Mouse (Mus musculus) WW6 (cell line): ENCODE data around the gene Dnah5.
"Not testable (repeated sequence)": the region's sequence is repeated elsewhere in the genome, so short reads cannot be mapped to it uniquely, and the experiment has no call there.

Experiments used
- DNase-seq: peaks from one replicate; pipeline ENCODE4 v3.0.0-alpha.2; 2013; ENCODE audit warnings: low read depth, low spot score

The Dnah5 gene

DNA sequence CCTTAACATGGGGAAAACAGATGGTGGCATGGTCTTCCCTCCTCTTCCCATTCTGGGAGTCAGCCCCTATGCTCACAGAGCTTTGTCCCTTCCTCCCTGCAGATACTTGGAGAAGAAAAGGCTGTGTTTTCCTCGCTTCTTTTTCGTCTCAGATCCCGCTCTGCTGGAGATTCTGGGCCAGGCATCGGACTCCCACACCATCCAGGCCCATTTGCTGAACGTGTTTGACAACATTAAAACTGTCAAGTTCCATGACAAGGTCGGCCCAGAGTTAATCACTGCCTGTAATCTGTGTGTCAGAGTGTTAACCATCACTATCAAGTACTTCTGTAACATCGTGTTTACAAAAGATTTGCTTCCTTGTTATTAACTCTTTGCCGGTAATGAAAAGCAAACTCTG, 103.6 kb downstream of the Dnah5 start:
- no peak for DNase-seq

DNA sequence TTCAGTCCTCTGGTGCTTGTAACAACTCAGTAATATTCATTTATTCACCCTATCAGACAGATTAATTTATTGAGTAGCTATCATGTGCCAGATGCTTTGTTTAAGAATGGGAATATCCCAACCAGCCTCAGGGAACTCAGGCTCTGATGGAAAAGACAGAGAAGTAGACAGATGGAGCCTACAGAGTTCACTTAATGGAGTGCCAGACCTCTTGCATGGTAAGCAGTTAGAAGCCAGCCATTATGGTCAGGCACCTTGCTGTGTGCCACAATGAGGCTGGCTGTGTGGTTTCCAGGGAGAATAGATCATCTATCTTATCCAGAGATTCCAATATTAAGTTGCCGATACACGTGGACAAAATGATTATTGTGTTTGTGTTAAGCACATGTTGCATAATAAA, 104.3 kb downstream of the Dnah5 start:
- no peak for DNase-seq

DNA sequence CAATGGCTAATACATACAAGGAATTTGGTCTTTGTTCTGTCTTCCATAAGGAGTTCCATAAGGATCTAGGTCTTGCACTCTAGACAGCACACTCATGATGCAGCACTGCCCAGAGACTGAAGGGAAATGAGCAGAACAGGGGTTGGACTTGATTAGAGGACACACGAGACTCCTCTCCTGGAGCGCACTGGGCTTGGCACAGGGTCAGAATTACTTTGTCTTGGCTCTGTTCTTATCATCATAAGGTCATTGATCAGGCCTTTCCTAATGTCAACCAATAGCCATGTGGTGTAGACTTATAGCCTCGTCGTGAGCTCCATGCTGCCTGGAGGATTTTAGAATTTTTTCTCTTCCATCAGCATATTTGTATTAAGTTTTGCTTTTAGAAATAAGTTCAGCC, 107.0 kb downstream of the Dnah5 start:
- DNase-seq: no peak

DNA sequence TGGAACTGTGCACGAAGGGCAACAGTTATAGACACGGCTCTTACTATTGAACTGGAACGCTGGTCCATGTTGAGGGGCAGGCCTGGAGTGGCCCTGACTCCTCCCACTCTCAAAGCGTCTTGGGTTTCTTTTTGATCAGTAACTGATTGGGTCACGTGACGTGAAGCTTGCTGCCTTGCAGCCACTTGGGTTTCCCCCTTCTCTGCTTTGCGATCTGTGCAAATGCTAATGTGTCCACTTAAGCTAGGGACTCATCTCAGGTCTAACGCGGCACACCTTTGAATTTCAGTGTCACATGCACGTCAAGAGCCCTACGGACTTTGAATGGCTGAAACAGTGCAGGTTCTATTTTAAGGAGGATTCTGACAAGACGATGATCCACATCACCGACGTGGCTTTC, 109.9 kb downstream of the Dnah5 start:
- no peak for DNase-seq

DNA sequence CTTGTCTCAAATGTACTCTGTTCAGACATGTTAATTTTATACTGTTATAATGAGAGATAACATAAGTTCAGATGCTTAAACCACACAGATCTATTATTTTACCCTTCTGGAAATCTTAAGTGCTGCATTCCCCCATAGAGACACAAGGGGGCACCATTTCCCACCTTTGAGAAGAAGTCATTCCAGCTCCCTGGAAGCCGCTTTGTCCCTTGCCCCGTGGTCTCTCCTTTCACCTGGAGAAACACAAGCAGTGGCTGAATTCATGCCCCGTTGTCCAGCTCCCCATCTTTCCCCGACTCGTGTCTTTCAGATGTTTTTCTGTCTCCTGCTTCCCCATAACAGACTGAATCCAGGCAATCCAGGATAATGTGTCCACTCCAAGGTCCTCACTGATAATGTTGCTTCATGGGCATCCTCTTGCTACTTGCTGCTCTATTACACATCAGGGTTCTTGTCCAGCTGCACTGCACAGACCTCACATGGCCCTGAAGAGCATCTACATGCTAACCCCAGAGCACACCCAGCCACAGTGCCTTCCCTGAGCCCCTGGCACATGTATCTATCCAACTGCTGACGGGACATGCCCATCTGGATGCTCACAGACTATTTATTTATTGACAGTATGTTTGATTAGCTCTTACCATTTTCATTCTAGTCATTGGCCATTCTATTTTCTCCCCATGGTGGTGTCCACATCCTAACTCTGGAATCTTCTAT, 112.4 kb downstream of the Dnah5 start:
- no peak for DNase-seq

DNA sequence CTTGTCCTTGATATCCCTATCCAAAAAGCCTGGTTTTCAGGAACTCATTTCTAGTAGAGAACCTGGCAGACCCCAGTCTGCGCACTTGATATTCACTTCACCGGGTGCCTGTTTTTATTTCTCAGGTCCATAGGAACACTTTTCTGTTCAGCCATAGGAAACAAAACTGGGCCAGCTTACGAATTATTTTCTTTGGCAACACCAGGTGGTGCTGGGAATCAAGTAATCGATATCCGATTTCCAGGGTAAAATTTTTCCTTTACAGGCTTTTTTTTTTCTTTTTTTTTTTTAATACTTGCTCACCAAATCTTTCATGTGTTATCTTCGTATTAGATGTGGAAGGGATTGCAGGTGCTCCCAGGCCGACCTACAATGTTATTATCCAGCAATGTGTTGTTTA, 119.0 kb downstream of the Dnah5 start:
- no peak for DNase-seq

DNA sequence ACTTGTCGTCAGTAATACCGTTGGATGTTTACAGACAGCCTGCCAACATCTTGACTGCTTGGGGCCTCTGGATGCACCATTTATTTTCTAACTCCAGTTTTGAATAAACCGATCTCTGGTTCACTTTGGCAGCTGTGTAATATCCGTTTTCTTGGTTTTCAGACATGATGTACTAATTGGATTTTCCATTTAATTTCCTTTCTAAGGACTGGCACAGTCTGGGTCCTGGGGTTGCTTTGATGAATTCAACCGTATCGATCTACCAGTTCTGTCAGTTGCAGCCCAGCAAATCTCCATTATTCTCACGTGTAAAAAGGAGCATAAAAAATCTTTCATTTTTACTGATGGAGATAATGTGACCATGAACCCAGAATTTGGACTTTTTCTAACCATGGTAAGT, 123.4 kb downstream of the Dnah5 start:
- DNase-seq: no peak

DNA sequence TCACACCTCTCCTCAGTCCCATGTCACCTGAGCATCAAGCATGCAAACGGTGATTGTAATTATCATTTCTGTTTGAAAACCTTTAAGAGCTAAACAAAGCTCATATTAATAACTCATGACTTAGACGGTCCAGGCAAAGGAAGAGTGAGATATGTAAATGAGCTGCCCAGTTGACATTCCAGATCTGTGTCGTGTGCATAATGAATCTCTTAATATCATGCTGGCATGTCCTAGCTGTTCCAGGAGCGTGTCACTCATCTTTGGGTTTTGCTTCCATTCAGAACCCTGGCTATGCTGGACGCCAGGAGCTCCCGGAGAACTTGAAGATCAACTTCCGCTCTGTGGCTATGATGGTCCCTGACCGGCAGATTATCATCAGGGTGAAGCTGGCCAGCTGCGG, 123.9 kb downstream of the Dnah5 start:
- no peak for DNase-seq

DNA sequence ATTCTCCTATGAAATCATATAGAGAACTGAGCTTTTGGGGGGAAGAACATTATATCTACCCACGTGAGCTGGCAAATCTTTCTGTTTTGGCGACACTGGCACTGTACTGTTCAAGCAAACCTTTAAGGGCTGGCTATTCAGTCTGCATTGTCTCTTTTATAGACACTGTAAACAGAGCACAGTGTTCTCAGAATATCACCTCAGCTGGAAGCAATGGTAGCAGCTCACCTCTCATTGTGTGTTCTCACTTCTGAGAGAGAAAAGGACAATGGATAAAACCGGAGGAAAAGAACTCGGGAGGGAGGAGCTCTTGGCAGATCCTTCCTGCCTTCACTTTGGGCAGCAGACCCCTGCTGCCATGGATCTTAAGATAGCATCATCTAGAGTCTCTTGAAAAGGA, 137.6 kb downstream of the Dnah5 start:
- no peak for DNase-seq

DNA sequence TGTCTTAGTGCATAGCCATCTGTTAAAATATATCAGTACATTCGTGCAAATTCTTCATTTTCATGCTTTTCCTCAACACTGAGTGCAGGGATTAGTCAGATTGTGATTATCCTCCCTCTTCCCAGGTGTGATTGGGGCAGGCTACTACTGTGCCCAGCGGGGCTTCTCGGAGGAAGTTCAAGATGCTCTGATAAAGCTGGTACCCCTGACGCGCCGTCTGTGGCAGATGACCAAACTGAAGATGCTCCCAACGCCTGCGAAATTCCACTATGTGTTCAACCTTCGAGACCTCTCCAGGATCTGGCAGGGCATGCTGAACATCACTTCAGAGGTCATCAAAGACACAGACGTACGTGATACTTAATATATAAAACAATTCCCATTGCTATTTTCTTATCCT, 164.0 kb downstream of the Dnah5 start:
- no peak for DNase-seq

DNA sequence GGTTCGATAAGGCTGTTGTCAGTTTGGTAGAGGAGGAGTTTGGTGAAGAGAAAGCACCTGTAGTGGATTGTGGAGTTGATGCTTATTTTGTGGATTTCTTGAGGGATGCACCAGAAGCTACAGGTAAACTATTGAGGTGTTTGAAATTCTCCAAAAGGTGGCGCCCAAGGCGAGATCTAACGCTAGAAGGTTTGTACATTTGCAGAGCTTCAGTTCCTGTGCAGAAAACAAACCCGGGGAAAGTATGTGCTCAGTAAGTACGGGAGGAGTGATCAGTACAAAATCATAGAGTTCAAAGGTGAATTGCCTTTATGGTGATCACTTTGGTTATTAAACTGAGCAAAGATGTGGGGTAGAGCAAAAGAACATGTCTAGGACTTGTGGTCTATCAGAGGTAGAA, 166.9 kb downstream of the Dnah5 start:
- no peak for DNase-seq

DNA sequence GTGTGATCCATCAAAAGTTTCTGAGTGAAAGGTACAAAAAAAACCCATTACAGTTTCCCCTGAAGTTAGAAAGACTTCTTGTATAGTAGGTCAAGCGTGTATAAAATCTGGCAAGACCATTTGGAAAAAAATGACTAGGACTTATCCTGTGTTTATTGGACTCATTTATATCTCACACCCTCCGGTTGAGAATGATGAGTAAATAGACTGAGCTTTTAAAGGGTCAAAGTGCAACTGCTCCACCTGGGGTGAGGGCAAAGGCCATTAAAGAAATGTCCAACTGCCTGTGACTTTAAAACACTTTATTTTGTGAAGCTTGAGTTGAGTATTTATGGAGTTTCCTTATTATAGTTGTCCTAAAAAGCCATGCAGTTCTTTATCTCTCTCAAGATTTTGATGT, 168.0 kb downstream of the Dnah5 start:
- DNase-seq: no peak

DNA sequence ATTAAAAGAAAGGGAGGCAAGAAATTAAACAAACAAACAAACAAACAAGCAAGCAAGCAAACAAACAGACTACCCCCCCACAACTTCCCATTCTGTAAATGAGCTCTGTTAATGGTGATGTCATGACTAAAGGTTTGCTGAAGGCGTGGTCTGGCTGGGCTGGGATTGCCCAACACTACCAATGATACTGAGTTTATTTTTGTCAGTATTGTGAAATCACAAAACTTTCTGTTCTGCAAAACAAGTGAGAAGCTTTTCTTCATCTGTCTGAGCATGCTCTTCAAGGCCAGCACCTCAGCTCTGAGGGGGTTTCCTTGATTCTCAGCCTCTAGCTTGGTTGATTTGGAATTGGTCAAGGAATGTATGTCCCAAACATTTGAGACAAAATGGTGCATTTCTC, 170.8 kb downstream of the Dnah5 start:
- no peak for DNase-seq

DNA sequence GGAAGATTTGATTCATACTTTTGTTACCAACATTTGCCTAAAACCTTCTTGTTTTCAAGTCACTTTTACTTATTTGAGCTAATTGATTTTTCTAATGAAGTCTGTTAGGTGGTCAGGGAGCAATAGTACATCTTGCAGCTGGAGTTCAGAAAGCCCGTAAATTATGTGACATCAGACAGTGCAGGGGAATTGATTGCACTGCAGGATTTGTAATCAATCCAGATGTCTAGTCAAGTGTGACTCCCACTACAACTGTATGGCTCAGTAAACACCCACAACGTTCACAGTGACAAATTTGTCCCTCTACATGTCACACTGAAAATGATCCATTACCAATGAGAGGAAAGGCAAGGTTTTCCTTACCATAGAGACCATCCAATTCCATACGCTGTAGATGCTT, 177.4 kb downstream of the Dnah5 start:
- DNase-seq: no peak

DNA sequence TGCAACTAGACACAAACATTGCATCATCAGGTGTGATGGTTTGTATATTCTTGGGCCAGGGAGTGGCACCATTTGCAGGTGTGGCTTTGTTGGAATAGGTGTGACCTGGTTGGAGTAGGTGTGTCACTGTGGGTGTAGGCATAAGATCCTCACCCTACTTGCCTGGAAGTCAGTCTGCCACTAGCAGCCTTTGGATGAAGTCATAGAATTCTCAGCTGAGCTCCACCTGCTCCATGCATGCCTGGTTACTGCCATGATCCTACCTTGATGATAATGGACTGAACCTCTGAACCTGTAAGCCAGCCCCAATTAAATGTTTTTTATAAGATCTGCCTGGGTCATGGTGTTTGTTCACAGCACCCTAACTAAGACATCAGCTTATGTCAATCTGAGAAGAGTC, 190.2 kb downstream of the Dnah5 start:
- DNase-seq: not testable (repeated sequence)

DNA sequence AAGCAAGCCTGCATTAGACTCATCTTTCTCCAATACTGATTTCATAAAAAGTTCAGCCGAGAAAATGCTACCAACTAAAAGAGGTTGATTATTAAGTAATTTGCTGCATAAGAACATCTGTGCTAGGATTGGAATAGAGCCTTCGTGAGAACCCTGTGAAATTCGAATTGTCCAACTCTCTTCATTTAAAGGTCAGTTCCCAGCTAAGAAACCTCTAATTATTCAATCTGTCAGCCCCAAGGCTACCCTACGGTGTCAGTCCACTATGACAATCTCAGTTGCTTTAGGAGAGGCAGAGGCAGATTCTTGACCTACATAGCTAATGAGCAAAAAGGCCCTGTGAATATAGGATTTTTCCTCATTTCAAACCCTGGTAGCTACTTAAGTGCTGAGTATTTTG, 191.9 kb downstream of the Dnah5 start:
- no peak for DNase-seq

DNA sequence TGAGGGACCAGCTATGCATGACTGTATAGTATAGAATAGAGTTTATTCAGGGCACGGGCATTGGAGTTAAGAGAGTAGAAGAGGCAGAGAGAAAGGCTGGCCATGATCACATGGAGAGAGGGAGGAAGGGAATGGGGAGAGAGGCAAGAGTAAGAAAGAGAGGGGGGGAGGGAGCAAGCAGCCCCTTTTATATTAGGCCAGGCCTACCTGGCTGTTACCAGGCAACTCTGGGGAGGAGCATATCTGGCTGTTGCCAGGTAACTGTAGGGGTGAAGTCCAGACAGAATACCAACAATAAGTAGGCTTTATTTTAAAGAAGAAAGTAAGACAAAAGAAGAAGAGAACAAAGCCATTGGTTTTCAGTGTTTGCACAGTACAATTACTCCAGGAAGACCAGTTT, 194.9 kb downstream of the Dnah5 start:
- no peak for DNase-seq

DNA sequence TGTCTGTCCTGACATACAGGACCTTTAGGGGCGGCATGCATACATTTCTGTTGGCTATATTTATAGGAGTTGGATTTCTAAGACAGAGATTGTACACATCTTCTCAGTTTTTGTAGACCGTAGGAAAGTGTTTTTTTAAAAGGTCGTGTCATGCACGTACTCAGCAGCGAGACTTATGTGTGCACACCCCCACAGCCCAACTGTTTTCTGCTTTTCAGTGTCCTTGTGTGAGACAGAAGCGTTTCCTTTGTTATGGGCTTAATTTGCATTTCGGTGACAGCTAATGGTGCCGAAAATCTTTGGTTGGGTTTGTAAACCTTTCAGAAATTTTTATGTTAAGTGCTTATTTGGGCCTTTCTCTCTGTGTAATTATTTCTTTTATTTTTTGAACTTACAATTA, 195.7 kb downstream of the Dnah5 start:
- DNase-seq: no peak

DNA sequence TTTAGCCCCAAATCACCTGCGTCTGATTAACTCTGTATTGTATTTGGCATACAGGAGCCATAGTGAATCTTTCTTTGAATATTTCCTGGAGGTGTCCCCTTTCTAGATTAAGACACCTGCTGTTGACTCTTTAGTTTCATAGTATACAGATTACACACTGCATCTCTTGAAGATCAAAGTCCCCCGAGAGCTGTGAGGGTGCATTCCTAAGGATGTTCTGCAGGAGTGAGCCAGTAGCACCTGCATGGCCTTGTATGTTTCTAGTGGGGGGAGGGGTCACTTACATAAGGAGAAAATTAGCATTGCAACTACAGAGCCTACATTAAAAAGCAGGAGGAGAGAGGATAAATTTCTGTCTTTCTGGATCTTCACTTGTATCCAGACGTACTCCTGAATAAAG, 201.1 kb downstream of the Dnah5 start:
- no peak for DNase-seq

DNA sequence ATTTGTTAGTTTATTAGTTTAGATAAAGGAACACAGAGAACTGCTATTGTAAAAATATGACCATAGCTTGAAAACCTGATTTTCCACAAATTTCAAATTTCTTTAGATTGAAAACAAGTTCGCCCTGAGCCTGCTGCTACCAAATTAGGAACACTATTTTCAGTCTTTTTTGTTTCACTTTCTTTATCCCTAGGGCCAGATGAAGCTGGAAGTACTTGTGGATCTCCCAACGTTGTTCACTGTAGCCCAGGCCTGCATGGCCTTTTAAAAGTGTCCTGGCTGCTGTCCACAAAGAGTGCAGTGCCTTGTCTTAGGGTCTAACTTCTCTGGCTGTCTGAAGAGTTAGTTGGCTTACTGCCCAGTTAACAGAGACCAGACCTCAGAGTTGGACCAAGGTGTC, 201.6 kb downstream of the Dnah5 start:
- DNase-seq: no peak

DNA sequence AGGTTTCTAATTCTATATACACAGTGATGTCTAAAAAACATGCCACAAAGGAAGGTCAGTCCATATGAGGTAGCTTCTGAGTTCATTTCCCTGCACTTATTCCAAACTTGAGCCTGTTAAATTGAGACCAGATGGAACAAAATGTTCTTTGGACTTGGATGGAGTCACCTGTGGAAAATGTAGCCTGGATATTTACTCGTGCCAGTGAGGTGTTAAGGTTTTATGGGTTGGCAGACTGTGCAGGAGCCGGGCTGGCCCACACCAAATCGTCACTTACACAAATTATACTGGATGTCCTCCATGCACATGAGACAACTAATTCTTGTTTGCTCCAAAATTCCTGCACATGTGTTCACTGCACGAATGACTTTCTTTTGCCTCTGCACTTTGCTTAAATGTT, 236.2 kb downstream of the Dnah5 start:
- no peak for DNase-seq

DNA sequence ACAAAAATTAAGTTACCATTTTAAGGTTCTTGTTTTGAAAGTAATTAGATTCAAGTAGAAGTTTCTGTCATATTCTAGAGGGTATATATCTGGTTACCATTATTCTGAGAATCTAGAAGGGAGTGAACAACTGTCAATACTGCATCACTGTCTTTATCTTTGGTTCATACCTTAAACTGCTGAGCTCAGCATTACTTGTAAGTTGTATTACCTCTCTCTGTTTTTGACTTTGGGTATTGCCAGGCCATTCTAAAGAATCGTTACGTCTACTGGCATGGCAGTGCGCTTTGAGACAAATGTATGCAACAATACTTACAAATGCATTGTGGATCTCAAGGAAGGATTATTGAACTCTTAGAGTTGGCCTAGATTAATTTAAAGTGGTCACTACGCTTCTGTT, 240.9 kb downstream of the Dnah5 start:
- no peak for DNase-seq

DNA sequence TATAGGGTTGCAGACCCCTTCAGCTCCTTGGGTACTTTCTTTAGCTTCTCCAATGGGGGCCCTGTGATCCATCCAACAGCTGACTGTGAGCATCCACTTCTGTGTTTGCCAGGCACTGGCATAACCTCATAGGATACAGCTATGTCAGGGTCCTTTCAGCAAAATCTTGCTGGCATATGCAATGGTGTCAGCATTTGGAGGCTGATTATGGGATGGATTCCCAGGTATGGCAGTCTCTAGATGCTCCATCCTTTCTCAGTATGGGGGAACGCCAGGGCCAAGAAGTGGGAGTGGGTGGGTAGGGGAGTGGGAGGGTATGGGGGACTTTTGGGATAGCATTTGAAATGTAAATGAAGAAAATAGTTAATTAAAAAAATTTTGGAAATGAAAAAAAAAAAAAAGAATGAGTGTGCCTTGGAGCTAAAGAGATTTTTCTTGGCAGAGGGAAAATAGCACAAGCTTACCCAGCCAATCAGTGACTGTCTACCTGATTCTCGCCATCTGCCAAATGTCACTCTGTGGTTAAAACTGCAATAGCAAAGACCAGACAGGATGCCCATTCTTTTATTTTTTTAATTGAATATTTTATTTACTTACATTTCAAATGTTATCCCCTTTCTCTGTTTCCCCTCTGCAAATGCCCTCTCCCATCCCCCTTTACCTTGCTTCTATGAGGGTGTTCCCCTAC, 257.7 kb downstream of the Dnah5 start:
- DNase-seq: not testable (repeated sequence)
